Mouse (Mus musculus) macrophage (primary cell): ENCODE results near the gene Gpc5. TPM values are rescaled to one million over a fixed set of nuclear protein-coding genes. Genes with fewer than 3 reads are reported as not detected.

Experiments
- H3K27ac ChIP-seq: fragments of 350-480 bp; formaldehyde crosslinking; 2 replicates; pipeline ENCODE4 v1.9.0; 2021
- H3K36me3 ChIP-seq: fragments of 350-480 bp; formaldehyde crosslinking; 2 replicates; pipeline ENCODE4 v1.9.0; 2021; ENCODE audit errors: inconsistent target
- H3K4me3 ChIP-seq: fragments of 350-480 bp; formaldehyde crosslinking; 2 replicates; pipeline ENCODE4 v1.9.0; 2021; ENCODE audit errors: inconsistent target
- H3K79me2 ChIP-seq: fragments of 350-480 bp; formaldehyde crosslinking; 2 replicates; pipeline ENCODE4 v1.9.0; 2021; ENCODE audit errors: inconsistent target
- WGBS: methylation state at CpG from one replicate; pipeline ENCODE4 v1.1.7; 2026; ENCODE audit warnings: inconsistent platforms; ENCODE audit not compliant: missing documents; 5-methylcytosine and 5-hydroxymethylcytosine counted together
- polyA plus RNA-seq: library from polyadenylated mRNA; stranded (reverse); fragments of 250-400 nt; gene quantifications from 3 replicates; pipeline ENCODE4 v1.2.4, GENCODE M21; 2018; ENCODE audit warnings: inconsistent platforms

Gpc5 gene
- polyA plus RNA-seq, 1 experiment from 2014 or later = not detected

DNA sequence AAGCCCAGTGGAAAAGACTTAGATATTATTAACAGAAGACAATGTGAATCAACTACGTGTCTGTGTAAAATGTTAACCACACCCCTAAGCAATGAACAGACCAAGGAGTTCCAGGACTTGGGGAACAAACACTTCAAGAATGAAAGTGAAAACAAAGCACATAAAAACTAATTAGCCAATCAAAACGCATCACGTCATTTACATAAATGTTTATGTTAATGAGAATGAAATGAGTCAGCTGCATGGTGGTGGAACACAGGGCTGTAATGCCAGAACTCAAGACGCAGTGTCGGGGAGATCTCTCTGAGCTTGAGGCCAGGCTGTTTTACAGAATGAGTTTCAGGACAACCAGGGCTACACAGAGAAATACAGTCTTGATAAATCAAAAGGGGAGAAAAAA, 136.1 kb downstream of the Gpc5 start:
- WGBS = 93% methylated on average over 4 of the region's 5 CpGs
- Histone ChIP-seq H3K79me2 (no peaks in the 10 kb centered on the region), H3K27ac (no peak overlapping the region), H3K36me3 (no peaks in the 10 kb centered on the region), H3K4me3 (no peak overlapping the region)

DNA sequence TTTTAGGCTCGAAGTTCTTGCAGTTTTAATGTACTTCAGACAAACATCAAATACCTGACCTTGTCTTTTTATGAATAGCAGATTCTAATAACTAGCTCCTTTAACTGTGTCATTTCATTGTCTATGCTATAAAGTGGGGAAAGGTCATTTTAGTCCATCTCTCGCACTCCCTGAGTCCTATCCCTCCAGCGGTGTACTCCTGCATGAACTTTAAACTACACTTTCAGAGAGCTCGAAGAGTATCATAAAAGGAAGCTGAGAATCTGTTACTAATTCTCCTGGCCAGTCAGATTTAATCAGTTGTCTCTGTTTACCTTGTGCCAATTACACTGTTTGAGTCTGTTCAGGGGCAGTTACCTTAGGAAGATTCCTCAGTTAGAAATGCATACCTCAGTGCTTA, 144.4 kb downstream of the Gpc5 start:
- no peaks in the 10 kb centered on the region for H3K36me3 ChIP-seq
- H3K27ac ChIP-seq = no peak overlapping the region
- WGBS = 82% methylated on average over 4 of the region's 4 CpGs
- no peaks in the 10 kb centered on the region for H3K79me2 ChIP-seq
- H3K4me3 ChIP-seq = no peak overlapping the region

DNA sequence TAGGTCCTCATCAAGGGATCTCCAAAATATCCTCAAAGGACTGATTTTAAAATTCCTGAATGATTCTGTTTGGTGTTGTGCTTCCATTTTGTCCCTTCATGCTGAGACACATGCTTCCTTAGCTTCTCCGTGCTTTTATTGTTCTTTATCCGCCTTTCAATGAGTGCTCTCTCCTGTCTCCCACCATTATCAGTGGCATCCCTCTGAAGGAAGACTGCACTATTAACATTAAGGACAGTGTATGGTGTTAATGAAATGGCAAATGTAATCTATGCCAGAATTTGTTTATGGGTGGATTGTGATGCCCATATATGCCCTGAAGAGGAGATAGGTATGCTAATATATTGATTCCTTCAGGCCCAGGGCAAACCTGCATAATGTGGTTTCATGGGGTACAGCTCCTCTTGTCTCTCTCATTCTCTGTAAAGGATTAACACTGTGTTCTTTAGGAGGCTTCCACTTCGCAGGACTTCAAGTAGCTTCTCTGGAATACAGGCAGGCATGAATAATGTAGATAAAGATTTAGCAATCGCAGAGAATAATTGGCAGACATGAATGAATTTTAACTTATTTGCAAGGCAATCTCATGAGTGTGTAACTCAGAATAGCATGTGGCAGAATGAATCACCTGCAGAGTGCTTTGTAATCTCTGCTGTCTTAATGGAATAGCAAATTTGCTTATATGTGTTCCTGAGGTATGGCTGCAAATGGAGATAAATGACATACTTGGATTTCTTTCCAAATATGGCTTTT, 148.8 kb downstream of the Gpc5 start:
- no peaks in the 10 kb centered on the region for H3K79me2 ChIP-seq
- no peak overlapping the region for H3K27ac ChIP-seq
- no peaks in the 10 kb centered on the region for H3K36me3 ChIP-seq
- no peak overlapping the region for H3K4me3 ChIP-seq
- WGBS = 92% methylated on average over 4 of the region's 4 CpGs

DNA sequence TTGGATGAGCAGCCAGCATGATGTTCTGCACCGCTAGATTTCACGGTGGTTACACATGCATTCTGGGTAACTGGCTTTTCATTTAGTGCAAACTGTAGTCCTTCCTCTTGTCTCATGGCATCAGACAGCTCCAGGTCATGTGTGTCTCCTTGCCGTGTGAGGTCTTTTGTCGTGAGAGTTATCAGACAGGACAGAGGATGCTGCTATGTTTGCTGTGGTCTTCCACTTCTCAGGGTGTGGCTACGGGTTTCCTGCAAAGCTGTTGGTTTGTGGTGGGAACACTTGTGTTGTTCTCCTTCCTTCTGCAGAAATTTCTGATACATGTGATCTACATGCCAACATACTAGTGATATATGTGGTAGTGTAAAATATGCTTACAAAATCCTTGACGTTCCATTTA, 158.5 kb downstream of the Gpc5 start:
- H3K27ac ChIP-seq = no peak overlapping the region
- H3K4me3 ChIP-seq = no peak overlapping the region
- H3K36me3 ChIP-seq = no peaks in the 10 kb centered on the region
- no peaks in the 10 kb centered on the region for H3K79me2 ChIP-seq
- 17% methylated on average over 6 of the region's 6 CpGs for WGBS

DNA sequence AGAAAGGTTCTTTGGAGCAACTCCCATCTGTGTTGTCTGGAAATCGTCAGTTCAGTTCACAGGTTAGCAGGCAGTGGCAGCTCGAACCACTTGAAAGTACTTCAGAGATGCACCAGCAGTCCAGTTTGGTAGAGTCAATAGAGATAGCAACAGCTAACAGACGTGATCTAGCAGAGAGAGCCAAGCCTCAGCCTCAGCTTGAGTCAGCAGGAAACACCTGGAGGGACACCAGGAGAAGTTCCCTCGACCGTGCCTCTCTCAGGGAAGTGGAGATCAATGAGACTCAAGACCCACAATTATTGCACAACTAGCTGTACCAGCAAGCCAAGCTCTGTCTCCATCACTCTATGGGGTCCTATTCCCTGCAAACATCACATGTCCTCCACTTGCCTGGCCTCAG, 159.8 kb downstream of the Gpc5 start:
- WGBS = 5% methylated on average over 5 of the region's 5 CpGs
- no peak overlapping the region for H3K4me3 ChIP-seq
- H3K36me3 ChIP-seq = no peaks in the 10 kb centered on the region
- H3K27ac ChIP-seq = no peak overlapping the region
- H3K79me2 ChIP-seq = no peaks in the 10 kb centered on the region

DNA sequence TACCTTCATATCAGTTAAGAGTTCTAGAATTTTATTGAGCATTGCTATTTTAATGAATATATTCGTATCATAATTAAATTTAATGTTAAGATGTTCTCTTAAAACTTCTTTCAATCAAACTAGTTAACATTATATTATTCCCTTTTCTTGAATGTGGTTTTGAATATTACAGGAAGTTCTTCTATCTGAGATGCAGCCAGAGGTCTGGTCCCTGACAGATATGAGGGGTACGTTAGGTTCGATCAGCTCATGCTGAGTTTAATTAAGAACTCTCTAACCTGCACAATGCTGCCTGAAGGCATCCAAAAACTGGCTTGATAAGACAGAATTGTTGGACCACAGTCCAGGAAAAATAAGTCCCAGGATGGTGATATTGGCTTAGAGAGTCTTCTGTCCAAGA, 161.1 kb downstream of the Gpc5 start:
- WGBS = 52% methylated on average over 3 of the region's 3 CpGs
- Histone ChIP-seq H3K79me2 (no peaks in the 10 kb centered on the region), H3K36me3 (no peaks in the 10 kb centered on the region), H3K4me3 (no peak overlapping the region), H3K27ac (no peak overlapping the region)

DNA sequence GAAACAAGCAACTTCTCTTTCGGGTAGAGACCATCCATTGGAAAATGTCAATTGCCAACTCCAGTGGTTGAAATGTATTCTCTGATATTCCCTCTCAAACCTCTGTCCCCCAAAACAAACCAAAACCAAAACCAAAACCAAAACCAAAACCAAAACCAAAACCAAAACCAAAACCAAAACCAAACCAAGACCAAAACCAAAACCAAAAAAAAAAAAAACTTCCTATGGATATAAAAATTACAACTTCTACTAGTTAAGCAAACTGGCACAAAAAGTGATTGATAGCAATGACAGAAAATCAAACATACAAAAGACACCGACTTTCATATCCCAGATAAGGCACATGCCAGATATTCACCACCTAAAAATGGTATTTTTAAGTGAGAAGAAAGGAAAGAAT, 161.7 kb downstream of the Gpc5 start:
- no peak overlapping the region for H3K27ac ChIP-seq
- 93% methylated on average over 2 of the region's 2 CpGs for WGBS
- no peaks in the 10 kb centered on the region for H3K79me2 ChIP-seq
- H3K36me3 ChIP-seq = no peaks in the 10 kb centered on the region
- no peak overlapping the region for H3K4me3 ChIP-seq

DNA sequence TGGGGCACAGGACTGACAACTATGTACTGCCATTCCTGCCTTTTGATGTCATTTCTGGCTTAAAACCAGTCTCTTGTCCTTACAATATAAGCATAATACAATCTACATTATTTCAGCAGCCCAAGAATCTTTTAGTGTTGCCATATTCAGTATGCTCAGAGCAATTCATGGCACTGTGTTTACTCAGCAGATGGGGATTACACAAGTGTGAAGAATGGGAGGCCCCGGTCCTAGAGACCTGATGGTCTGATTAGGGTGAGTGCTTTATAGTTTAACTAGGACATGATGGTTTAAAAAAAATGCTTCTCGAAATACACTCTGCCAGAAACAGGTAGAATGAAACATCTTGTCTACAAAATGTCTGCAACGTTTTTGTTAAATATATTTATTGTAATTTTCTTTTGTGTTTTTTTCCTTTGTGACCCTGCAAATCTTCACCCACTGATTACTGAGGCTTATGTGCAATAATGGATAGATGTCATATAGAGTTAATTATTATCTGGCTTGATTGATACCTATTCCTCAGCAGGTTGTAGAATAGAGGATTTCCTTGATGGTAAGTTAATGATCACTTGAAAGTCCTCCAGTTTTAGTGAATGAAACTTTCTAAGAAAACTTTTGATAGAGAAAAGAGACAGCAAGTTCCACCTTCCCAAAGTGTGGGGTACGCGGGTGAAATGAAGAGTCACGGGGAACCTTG, 177.8 kb downstream of the Gpc5 start:
- Histone ChIP-seq H3K79me2 (no peaks in the 10 kb centered on the region), H3K4me3 (no peak overlapping the region), H3K36me3 (no peaks in the 10 kb centered on the region), H3K27ac (no peak overlapping the region)
- 89% methylated on average over 6 of the region's 6 CpGs for WGBS

DNA sequence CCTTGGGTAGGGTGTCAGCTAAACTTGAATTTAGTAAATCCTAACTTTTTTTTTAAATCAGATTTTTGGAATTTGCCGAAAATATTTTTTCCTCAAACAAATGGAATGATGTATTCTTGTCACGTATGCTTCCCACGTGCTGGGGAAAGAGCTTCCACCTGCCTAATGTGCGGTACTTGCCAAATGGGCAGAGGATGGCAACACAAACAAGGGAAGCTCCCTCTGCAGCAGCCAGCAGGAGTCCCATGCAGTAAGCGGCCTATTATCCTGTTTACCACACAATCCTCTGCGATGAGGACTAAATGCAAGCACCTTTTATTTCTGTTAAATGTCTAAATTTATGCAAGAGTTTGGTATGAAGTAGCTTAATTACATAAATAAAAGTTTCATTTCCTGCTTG, 178.4 kb downstream of the Gpc5 start:
- Histone ChIP-seq H3K79me2 (no peaks in the 10 kb centered on the region), H3K27ac (no peak overlapping the region), H3K36me3 (no peaks in the 10 kb centered on the region), H3K4me3 (no peak overlapping the region)
- WGBS = 87% methylated on average over 6 of the region's 6 CpGs

DNA sequence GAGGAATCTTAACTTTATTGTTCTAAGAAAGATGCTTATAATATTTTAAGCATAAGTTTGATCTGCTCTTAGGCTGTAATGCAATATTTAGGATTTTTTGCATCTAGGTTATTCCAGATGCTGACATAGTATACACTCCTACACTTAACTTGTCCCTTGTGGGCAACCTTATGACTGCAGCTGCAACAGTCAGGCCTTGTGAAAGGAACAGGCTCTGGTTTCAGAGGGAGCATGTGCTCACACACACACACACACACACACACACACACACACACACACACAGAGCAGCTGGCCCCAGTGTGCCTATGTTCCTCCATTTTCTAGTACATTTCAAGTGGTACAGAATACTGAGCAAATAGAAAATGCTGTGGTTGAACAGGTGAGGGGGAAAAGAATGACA, 190.8 kb downstream of the Gpc5 start:
- Histone ChIP-seq H3K27ac (no peak overlapping the region), H3K4me3 (no peak overlapping the region), H3K79me2 (no peaks in the 10 kb centered on the region), H3K36me3 (no peaks in the 10 kb centered on the region)

DNA sequence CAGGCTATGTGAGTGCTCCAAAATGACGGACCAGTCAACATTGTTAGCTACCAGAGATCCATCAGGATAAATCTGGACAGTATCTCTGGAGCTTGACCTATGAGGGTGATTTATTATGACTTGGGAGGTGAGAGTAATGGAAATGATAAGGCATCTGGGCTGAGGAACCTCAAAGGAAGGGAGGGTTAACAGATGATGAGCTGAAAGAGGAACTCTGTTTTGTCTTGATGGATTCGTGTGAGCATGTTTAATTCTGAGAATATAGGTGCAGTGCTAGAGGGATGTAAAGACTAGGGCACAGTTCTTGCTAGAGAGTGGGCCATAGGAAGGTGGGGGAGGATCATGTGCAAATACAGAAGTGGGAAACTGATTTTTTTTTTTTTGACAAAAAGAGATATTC, 232.2 kb downstream of the Gpc5 start:
- Histone ChIP-seq H3K79me2 (no peaks in the 10 kb centered on the region), H3K27ac (no peak overlapping the region), H3K4me3 (no peak overlapping the region), H3K36me3 (no peaks in the 10 kb centered on the region)
- 56% methylated on average over 2 of the region's 2 CpGs for WGBS

DNA sequence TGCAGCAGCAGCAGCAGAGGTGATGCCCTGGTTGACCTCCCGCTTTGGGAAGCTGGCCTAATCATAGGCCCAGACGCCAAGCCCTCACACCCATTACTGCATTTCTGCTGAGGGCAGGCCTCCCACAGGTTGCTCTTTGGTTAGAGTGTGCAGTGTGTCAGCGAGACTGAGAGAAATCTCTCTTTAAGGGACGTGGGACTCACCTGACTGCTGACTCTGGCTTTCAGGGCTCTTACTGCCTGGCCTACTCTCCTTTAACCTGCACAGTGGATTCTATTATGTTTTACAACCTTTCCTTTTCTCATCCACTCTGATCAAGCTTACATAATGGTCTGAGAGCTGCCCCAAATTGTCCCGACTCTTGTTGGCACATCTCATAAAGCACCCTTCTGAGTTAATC, 234.4 kb downstream of the Gpc5 start:
- no peak overlapping the region for H3K4me3 ChIP-seq
- no peaks in the 10 kb centered on the region for H3K79me2 ChIP-seq
- WGBS = 95% methylated on average over 5 of the region's 5 CpGs
- H3K36me3 ChIP-seq = no peaks in the 10 kb centered on the region
- H3K27ac ChIP-seq = no peak overlapping the region

DNA sequence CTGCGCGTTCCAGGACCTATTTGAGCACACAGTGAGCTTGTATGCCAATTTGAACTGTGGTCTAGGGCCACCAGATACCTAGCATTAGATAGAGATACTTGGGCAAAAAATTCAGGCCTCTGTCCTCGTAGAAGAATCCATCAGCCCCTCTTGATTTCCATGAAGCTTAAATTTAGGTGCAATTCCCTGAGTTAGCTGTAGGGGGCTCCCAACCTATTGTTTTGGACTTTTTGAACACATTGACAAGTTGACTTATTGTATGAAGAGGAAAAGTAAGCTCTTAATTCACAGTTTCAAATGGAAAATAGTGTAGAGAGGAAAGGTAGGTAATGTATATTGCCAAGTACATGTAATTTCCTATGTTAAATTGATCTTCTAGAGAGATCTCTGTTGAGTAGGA, 247.1 kb downstream of the Gpc5 start:
- H3K27ac ChIP-seq = no peak overlapping the region
- H3K36me3 ChIP-seq = no peaks in the 10 kb centered on the region
- H3K4me3 ChIP-seq = no peak overlapping the region
- WGBS = 87% methylated on average over 3 of the region's 3 CpGs
- H3K79me2 ChIP-seq = no peaks in the 10 kb centered on the region

DNA sequence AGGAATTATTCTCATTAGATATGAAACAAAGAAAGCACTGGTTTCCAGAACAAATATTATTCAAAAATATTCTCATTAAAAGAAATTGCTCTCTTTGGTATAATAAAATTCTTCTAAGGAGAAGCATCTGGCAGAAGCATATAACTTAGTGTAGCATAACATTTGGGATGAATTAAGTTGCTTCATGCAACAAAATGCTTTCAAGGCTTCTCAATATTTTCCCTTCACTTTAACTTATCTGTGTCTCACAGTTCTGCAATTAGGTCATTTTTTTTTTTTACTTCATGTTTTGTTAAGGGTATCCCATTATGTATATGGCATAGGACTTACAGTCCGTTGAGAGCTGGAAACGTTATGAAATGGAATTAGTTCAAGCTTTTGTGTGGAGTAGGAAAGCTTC, 250.6 kb downstream of the Gpc5 start:
- Histone ChIP-seq H3K36me3 (no peaks in the 10 kb centered on the region), H3K79me2 (no peaks in the 10 kb centered on the region), H3K4me3 (no peak overlapping the region), H3K27ac (no peak overlapping the region)
- 97% methylated on average over 2 of the region's 2 CpGs for WGBS

DNA sequence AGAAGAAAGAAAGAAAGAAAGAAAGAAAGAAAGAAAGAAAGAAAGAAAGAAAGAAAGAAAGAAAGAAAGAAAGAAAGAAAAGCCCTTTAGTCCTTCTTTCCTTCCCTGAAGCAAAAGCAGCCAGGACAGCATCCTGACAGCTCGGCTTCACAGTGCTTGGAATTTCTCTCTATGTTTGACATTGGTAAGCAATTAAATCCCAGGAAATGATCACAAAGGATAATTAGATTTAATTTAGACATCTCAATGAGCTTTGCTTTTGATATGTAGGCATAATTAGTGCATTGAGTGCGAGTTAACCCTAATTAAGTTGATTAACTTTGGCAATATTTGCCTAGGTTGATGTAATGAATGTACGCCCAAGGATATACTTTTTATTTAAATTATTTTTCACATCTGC, 257.4 kb downstream of the Gpc5 start:
- 96% methylated on average over 3 of the region's 3 CpGs for WGBS
- no peak overlapping the region for H3K27ac ChIP-seq

More for the DNA sequence above, 257.4 kb downstream of the Gpc5 start:
- Histone ChIP-seq H3K4me3 (no peak overlapping the region), H3K79me2 (no peaks in the 10 kb centered on the region), H3K36me3 (no peaks in the 10 kb centered on the region)
